Mouse (Mus musculus) thymus, adult 2 months (tissue): ENCODE data around the gene Rusc2.

Experiments
- CTCF ChIP-seq: fragments of 200-500 bp; IDR thresholded peaks from 2 replicates; pipeline ENCODE4 v1.5.1; 2012; ENCODE audit warnings: mild to moderate bottlenecking, control low read depth, low read length, moderate library complexity, borderline replicate concordance; ENCODE audit not compliant: control insufficient read depth, poor library complexity, insufficient read depth; ENCODE audit errors: extremely low read depth
- POLR2A ChIP-seq: fragments of 200-500 bp; IDR thresholded peaks from 2 replicates; pipeline ENCODE4 v1.6.1; 2012; ENCODE audit warnings: mild to moderate bottlenecking, low read length, control low read depth, moderate library complexity; ENCODE audit not compliant: control insufficient read depth, poor library complexity, insufficient read depth; ENCODE audit errors: extremely low read depth

- no peak for TF ChIP-seq CTCF
- TF ChIP-seq POLR2A: no peak
Measured at GRCm38 (mm10) chr4:43401486-43401885, 19.7 kb downstream of the Rusc2 start.
